Mouse (Mus musculus) adrenal gland, postnatal 4 days (tissue): ENCODE data around the gene Wiz. TPM values are rescaled to one million over a fixed set of nuclear protein-coding genes. Genes with fewer than 3 reads are reported as not detected.
A peak's percentile ranks its signal among the peaks of the same experiment; 100 is the strongest.

Source experiments
- DNase-seq, 2 experiments: peaks; one replicate each; pipeline ENCODE4 v3.0.0; 2021 to 2022; ENCODE audit warnings: low spot score in 2 of 2, mixed read lengths in 2 of 2
- total RNA-seq, 2 experiments: library from RNA; stranded (reverse); gene quantifications; 2 replicates each; pipeline ENCODE4 v1.2.3; 2021

The Wiz gene
- total RNA-seq, 2 experiments from 2014 or later: 66.5 to 71.9 TPM

- peak; percentile 68 to 85 for DNase-seq
Measured at GRCm38 (mm10) chr17:32350382-32350983, 38.8 kb downstream of the Wiz start, which contains the start of gene Akap8l. Gene Akap8l (minus strand): TSS chr17:32350607.

GRCm38 (mm10) chr17:32349851-32350381 is 39.3 kb downstream of the Wiz start:
- DNase-seq: no peak

- DNase-seq: no peak
Measured at GRCm38 (mm10) chr17:32349037-32349732, 40.1 kb downstream of the Wiz start.

- no peak for DNase-seq
Measured at GRCm38 (mm10) chr17:32348406-32348805, 40.8 kb downstream of the Wiz start.

- DNase-seq: no peak
Measured at GRCm38 (mm10) chr17:32341102-32341501, 48.1 kb downstream of the Wiz start.

GRCm38 (mm10) chr17:32340110-32340509 is 49.1 kb downstream of the Wiz start:
- DNase-seq: no peak

GRCm38 (mm10) chr17:32335869-32336268 is 53.4 kb downstream of the Wiz start:
- no peak for DNase-seq

GRCm38 (mm10) chr17:32334921-32335320 is 54.3 kb downstream of the Wiz start:
- DNase-seq: no peak

GRCm38 (mm10) chr17:32333675-32334303 is 55.5 kb downstream of the Wiz start:
- DNase-seq: no peak

GRCm38 (mm10) chr17:32327501-32327900 is 61.7 kb downstream of the Wiz start:
- no peak for DNase-seq

GRCm38 (mm10) chr17:32322809-32323208 is 66.4 kb downstream of the Wiz start:
- DNase-seq: no peak

GRCm38 (mm10) chr17:32321836-32322235 is 67.4 kb downstream of the Wiz start:
- DNase-seq: no peak

GRCm38 (mm10) chr17:32321390-32321734 is 67.9 kb downstream of the Wiz start:
- no peak for DNase-seq

- DNase-seq: peak; percentile 86 to 94
Measured at GRCm38 (mm10) chr17:32320597-32321389, 68.4 kb downstream of the Wiz start, which contains the start of gene Akap8. Gene Akap8 (minus strand): TSS chr17:32321238.

GRCm38 (mm10) chr17:32319950-32320349 is 69.3 kb downstream of the Wiz start:
- DNase-seq: no peak

GRCm38 (mm10) chr17:32317708-32318107 is 71.5 kb downstream of the Wiz start:
- DNase-seq: no peak

GRCm38 (mm10) chr17:32317032-32317431 is 72.2 kb downstream of the Wiz start:
- DNase-seq: no peak

- no peak for DNase-seq
Measured at GRCm38 (mm10) chr17:32315560-32315959, 73.7 kb downstream of the Wiz start.

- DNase-seq: no peak
Measured at GRCm38 (mm10) chr17:32313892-32314291, 75.3 kb downstream of the Wiz start.

GRCm38 (mm10) chr17:32312801-32313200 is 76.4 kb downstream of the Wiz start:
- no peak for DNase-seq

- DNase-seq: no peak
Measured at GRCm38 (mm10) chr17:32307963-32308362, 81.3 kb downstream of the Wiz start.
